Mouse (Mus musculus): Measurements from ENCODE around the gene Ccdc102a. TPM values are rescaled to one million over a fixed set of nuclear protein-coding genes. Genes with fewer than 3 reads are reported as not detected.

Ccdc102a gene
- 14.6 and 17.2 TPM in 2 replicates for polyA plus RNA-seq (2015; fragmentation: Nextera tagmentation; extraction: Ambion mirVana)

GRCm38 (mm10) chr8:94917851-94918495 is at the start of gene Ccdc102a:
TSS of gene Ccdc102a (minus strand) at chr8:94918098.
- H3K4me1 ChIP-seq (ENCODE audit: insufficient read depth, low read depth, low read length) = peaks cover 22% of the 10 kb centered on the region; the same call in 1 of the 2 replicates
- TF ChIP-seq EP300 (IDR thresholded peaks at IDR 0.05) (no peak), CTCF (IDR thresholded peaks at IDR 0.05) (no peak)
- no peaks in the 10 kb centered on the region for H3K36me3 ChIP-seq (ENCODE audit: insufficient read depth, low read length)
- peak within 1 kb of the TSS; percentile 84 for H3K4me3 ChIP-seq (ENCODE audit: low read depth, low read length)
- DNase-seq (ENCODE audit: low spot score) (no peak), ATAC-seq (peak; percentile 62)
- no peaks in the 10 kb centered on the region for H3K27me3 ChIP-seq (replicated peaks; ENCODE audit: insufficient read depth, low read length)
- H3K9ac ChIP-seq (replicated peaks; ENCODE audit: low read depth) = peak within 1 kb of the TSS; percentile 78
- H3K27ac ChIP-seq (ENCODE audit: low read length) = peak within 1 kb of the TSS; percentile 71
- no peaks in the 10 kb centered on the region for H3K9me3 ChIP-seq (ENCODE audit: low read length)
- peak within 1 kb of the TSS; percentile 83 for H3K4me2 ChIP-seq (replicated peaks; ENCODE audit: low read depth, low read length)
- 2% methylated on average over 33 of the region's 51 CpGs for WGBS

GRCm38 (mm10) chr8:94967554-94967953 is 49.7 kb upstream of the Ccdc102a start:
- Histone ChIP-seq H3K9me3 (ENCODE audit: low read length) (no peaks in the 10 kb centered on the region), H3K36me3 (ENCODE audit: insufficient read depth, low read length) (no peaks in the 10 kb centered on the region), H3K27me3 (replicated peaks; ENCODE audit: insufficient read depth, low read length) (no peaks in the 10 kb centered on the region), H3K4me1 (ENCODE audit: insufficient read depth, low read depth, low read length) (no peaks in the 10 kb centered on the region; the same call in 1 of the 2 replicates), H3K4me2 (replicated peaks; ENCODE audit: low read depth, low read length) (no peak overlapping the region), H3K9ac (replicated peaks; ENCODE audit: low read depth) (no peak overlapping the region), H3K4me3 (ENCODE audit: low read depth, low read length) (no peak overlapping the region), H3K27ac (ENCODE audit: low read length) (peak overlapping the region; percentile 68; the same call in 1 of the 2 replicates)
- WGBS = 72% methylated on average over 3 of the region's 3 CpGs
- no peak for TF ChIP-seq CTCF (IDR thresholded peaks at IDR 0.05)
- peak; percentile 62 for TF ChIP-seq EP300 (IDR thresholded peaks at IDR 0.05)
- peak; percentile 79 for ATAC-seq
- peak; percentile 83 for DNase-seq (ENCODE audit: low spot score)

GRCm38 (mm10) chr8:94967071-94967470 is 49.2 kb upstream of the Ccdc102a start:
- Histone ChIP-seq H3K36me3 (ENCODE audit: insufficient read depth, low read length) (no peaks in the 10 kb centered on the region), H3K4me2 (replicated peaks; ENCODE audit: low read depth, low read length) (no peak overlapping the region), H3K4me3 (ENCODE audit: low read depth, low read length) (no peak overlapping the region), H3K9ac (replicated peaks; ENCODE audit: low read depth) (no peak overlapping the region), H3K4me1 (ENCODE audit: insufficient read depth, low read depth, low read length) (no peaks in the 10 kb centered on the region; the same call in 1 of the 2 replicates), H3K27ac (ENCODE audit: low read length) (peak overlapping the region; percentile 68), H3K27me3 (replicated peaks; ENCODE audit: insufficient read depth, low read length) (no peaks in the 10 kb centered on the region), H3K9me3 (ENCODE audit: low read length) (no peaks in the 10 kb centered on the region)
- 28% methylated on average over 4 of the region's 4 CpGs for WGBS
- ATAC-seq (peak; percentile 84), DNase-seq (ENCODE audit: low spot score) (peak; percentile 84)
- TF ChIP-seq EP300 (IDR thresholded peaks at IDR 0.05) = no peak
- no peak for TF ChIP-seq CTCF (IDR thresholded peaks at IDR 0.05)

GRCm38 (mm10) chr8:94966578-94966977 is 48.7 kb upstream of the Ccdc102a start:
- Histone ChIP-seq H3K9ac (replicated peaks; ENCODE audit: low read depth) (no peak overlapping the region), H3K27ac (ENCODE audit: low read length) (peak overlapping the region; percentile 68), H3K4me1 (ENCODE audit: insufficient read depth, low read depth, low read length) (no peaks in the 10 kb centered on the region; the same call in 1 of the 2 replicates), H3K4me3 (ENCODE audit: low read depth, low read length) (no peak overlapping the region), H3K27me3 (replicated peaks; ENCODE audit: insufficient read depth, low read length) (no peaks in the 10 kb centered on the region), H3K9me3 (ENCODE audit: low read length) (no peaks in the 10 kb centered on the region), H3K4me2 (replicated peaks; ENCODE audit: low read depth, low read length) (no peak overlapping the region), H3K36me3 (ENCODE audit: insufficient read depth, low read length) (no peaks in the 10 kb centered on the region)
- DNase-seq (ENCODE audit: low spot score) (peak; percentile 78), ATAC-seq (peak; percentile 43)
- WGBS = 21% methylated on average over 7 of the region's 7 CpGs
- no peak for TF ChIP-seq EP300 (IDR thresholded peaks at IDR 0.05)
- TF ChIP-seq CTCF (IDR thresholded peaks at IDR 0.05) = peak; percentile 81

- no peak overlapping the region for H3K4me3 ChIP-seq (ENCODE audit: low read depth, low read length)
- TF ChIP-seq CTCF (IDR thresholded peaks at IDR 0.05) (no peak), EP300 (IDR thresholded peaks at IDR 0.05) (no peak)
- H3K4me2 ChIP-seq (replicated peaks; ENCODE audit: low read depth, low read length) = no peak overlapping the region
- no peaks in the 10 kb centered on the region for H3K27me3 ChIP-seq (replicated peaks; ENCODE audit: insufficient read depth, low read length)
- no peaks in the 10 kb centered on the region; the same call in 1 of the 2 replicates for H3K4me1 ChIP-seq (ENCODE audit: insufficient read depth, low read depth, low read length)
- no peaks in the 10 kb centered on the region for H3K36me3 ChIP-seq (ENCODE audit: insufficient read depth, low read length)
- no peak for ATAC-seq
- H3K9me3 ChIP-seq (ENCODE audit: low read length) = no peaks in the 10 kb centered on the region
- no peak for DNase-seq (ENCODE audit: low spot score)
- H3K27ac ChIP-seq (ENCODE audit: low read length) = no peak overlapping the region
- 14% methylated on average over 10 of the region's 10 CpGs for WGBS
- no peak overlapping the region for H3K9ac ChIP-seq (replicated peaks; ENCODE audit: low read depth)
Measured at GRCm38 (mm10) chr8:94964828-94965227, 46.9 kb upstream of the Ccdc102a start.

- H3K4me3 ChIP-seq (ENCODE audit: low read depth, low read length) = no peak overlapping the region
- DNase-seq (ENCODE audit: low spot score) = no peak
- no peak overlapping the region for H3K9ac ChIP-seq (replicated peaks; ENCODE audit: low read depth)
- no peak for ATAC-seq
- no peaks in the 10 kb centered on the region for H3K4me1 ChIP-seq (ENCODE audit: insufficient read depth, low read depth, low read length)
- no peaks in the 10 kb centered on the region for H3K36me3 ChIP-seq (ENCODE audit: insufficient read depth, low read length)
- no peak overlapping the region for H3K27ac ChIP-seq (ENCODE audit: low read length)
- H3K9me3 ChIP-seq (ENCODE audit: low read length) = no peaks in the 10 kb centered on the region
- H3K4me2 ChIP-seq (replicated peaks; ENCODE audit: low read depth, low read length) = no peak overlapping the region
- TF ChIP-seq CTCF (IDR thresholded peaks at IDR 0.05) (no peak), EP300 (IDR thresholded peaks at IDR 0.05) (no peak)
- no peaks in the 10 kb centered on the region for H3K27me3 ChIP-seq (replicated peaks; ENCODE audit: insufficient read depth, low read length)
- 84% methylated on average over 1 of the region's 1 CpGs for WGBS
Measured at GRCm38 (mm10) chr8:94962201-94962600, 44.3 kb upstream of the Ccdc102a start.
